Mouse (Mus musculus) liver, embryonic 11.5 days (tissue): ENCODE results near the gene Frs3. TPM values are rescaled to one million over a fixed set of nuclear protein-coding genes. Genes with fewer than 3 reads are reported as not detected.

Experiments
- ATAC-seq: fragments of 200-750 bp; cut with Nextera tagmentation; replicated peaks from 2 replicates; pipeline ENCODE4 v1.8.0; 2017; ENCODE audit warnings: moderate number of reproducible peaks, mild to moderate bottlenecking, moderate TSS enrichment, moderate library complexity; ENCODE audit not compliant: low FRiP score
- DNase-seq: peaks from one replicate; pipeline ENCODE4 v3.0.0-alpha.2; 2017; ENCODE audit warnings: low spot score
- H3K27ac ChIP-seq: fragments of 300-500 bp; sonication (generic); 2 replicates; pipeline ENCODE4 v1.5.1; 2014; ENCODE audit warnings: mild to moderate bottlenecking, low read depth, low read length, control low read depth
- H3K27me3 ChIP-seq: fragments of 300-500 bp; sonication (generic); replicated peaks from 2 replicates; pipeline ENCODE4 v1.6.1; 2014; ENCODE audit warnings: low read length, mixed read lengths; ENCODE audit not compliant: control insufficient read depth, insufficient read depth
- H3K36me3 ChIP-seq: fragments of 300-500 bp; sonication (generic); 2 replicates; pipeline ENCODE4 v1.6.1; 2014; ENCODE audit warnings: mild to moderate bottlenecking, low read length, moderate library complexity, mixed read lengths; ENCODE audit not compliant: control insufficient read depth, insufficient read depth
- H3K4me1 ChIP-seq: fragments of 300-500 bp; sonication (generic); replicated peaks from 2 replicates; pipeline ENCODE4 v1.6.1; 2014; ENCODE audit warnings: low read length, mixed read lengths; ENCODE audit not compliant: control insufficient read depth, insufficient read depth
- H3K4me2 ChIP-seq: fragments of 300-500 bp; sonication (generic); 2 replicates; pipeline ENCODE4 v1.6.1; 2014; ENCODE audit warnings: mild to moderate bottlenecking, control low read depth, moderate library complexity
- H3K4me3 ChIP-seq: fragments of 300-500 bp; sonication (generic); 2 replicates; pipeline ENCODE4 v1.5.1; 2014; ENCODE audit warnings: low read depth, low read length, control low read depth
- H3K9ac ChIP-seq: fragments of 300-500 bp; sonication (generic); 2 replicates; pipeline ENCODE4 v1.6.1; 2014; ENCODE audit warnings: low read depth, low read length, control low read depth
- H3K9me3 ChIP-seq: fragments of 300-500 bp; sonication (generic); 2 replicates; pipeline ENCODE4 v1.6.1; 2016; ENCODE audit warnings: low read length, inconsistent platforms, mixed read lengths; ENCODE audit not compliant: control insufficient read depth
- WGBS: fragments of 180-500 bp; shearing (Covaris S2); extraction: QIAGEN DNeasy Blood & Tissue Kit; methylation state at CpG from one replicate; pipeline ENCODE4 v1.1.7; 2014; 5-methylcytosine and 5-hydroxymethylcytosine counted together
- polyA plus RNA-seq: library from polyadenylated mRNA; unstranded; fragments of >200 nt; fragmentation: Nextera tagmentation; extraction: Ambion mirVana; gene quantifications from 2 replicates; pipeline ENCODE4 v1.2.1, GENCODE M21; 2014

Frs3 gene
- polyA plus RNA-seq, 1 experiment from 2014 or later, result 3.5 TPM

DNA sequence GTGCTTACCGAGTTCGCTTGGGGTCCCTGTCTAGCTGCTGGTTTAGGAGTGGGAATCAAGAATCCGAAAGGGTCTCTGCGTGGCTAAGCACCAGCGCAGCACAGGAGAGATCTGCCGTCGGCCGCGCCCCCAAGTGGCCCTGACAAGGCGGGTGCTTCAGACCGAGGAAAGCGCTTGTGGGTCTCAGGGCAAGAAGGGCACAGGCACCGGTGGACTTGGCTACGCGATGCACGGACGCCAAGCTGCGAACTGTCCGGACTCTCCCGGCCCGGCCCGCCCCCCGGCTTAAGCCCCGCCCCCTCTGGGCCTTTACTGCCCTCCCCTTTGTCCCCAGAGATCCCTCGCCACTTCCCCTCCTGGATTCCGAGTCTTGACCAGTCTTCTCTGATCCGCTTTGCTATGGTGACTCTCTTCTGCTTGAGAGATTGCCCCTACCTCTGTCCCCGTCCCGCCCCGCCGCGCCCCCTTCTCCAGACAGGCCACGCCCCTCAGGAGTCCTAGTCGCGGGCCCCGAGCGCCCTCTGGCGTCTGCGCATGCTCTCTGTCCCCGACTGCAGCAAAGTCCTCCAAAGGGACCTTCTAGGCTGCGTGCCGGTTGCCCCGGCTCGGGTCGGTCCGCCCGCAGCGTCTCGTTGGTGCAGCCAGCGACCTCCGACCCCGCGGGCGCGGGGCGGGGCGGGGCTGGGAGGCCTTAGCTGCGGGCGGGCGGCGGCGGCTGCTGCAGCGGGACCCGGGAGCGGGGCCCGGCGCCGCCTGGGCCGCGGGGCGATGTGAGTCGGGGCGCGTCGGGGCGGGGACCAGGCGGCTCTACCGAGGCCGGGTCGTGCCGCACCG is 5.9 kb downstream of the Frs3 start, which contains the start of gene Prickle4:
Gene Prickle4, minus strand, starts transcription at position 234 of the 834 bp plus-strand sequence.
- H3K27ac ChIP-seq, result peak within 1 kb of the TSS; percentile 26
- H3K36me3 ChIP-seq, result no peaks in the 10 kb centered on the region
- H3K4me1 ChIP-seq, result peaks cover 12% of the 10 kb centered on the region
- H3K9ac ChIP-seq, result peak within 1 kb of the TSS; percentile 75
- DNase-seq (peak; percentile 96), ATAC-seq (peak; percentile 90)
- H3K9me3 ChIP-seq, result no peaks in the 10 kb centered on the region
- H3K27me3 ChIP-seq, result peaks cover 20% of the 10 kb centered on the region
- H3K4me3 ChIP-seq, result peak within 1 kb of the TSS; percentile 77
- under 1% methylated on average over 80 of the region's 82 CpGs for WGBS
- H3K4me2 ChIP-seq, result peak within 1 kb of the TSS; percentile 96

DNA sequence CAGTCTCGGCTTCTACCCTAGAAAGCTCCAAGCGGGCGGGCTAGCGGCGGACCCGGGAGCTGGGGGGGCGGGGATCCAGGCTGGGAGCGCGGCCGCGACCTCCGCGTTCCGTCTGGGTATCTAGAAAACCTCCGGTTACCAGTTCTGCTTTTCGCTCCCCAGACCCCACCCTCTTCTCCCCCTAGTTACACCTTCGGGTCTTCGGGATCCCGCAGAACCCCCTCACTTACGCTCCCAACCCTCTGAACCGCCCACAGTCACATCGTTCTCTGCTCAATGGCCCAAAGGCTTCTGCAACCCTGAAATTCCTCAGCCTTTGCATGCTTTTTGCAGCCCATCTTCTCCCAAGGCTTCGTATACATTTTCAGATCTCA is 6.5 kb downstream of the Frs3 start:
- H3K4me1 ChIP-seq, result peaks cover 12% of the 10 kb centered on the region
- H3K4me3 ChIP-seq, result peak overlapping the region; percentile 77
- ATAC-seq, result no peak
- no peak for DNase-seq
- H3K27me3 ChIP-seq, result peaks cover 20% of the 10 kb centered on the region
- peak overlapping the region; percentile 75 for H3K9ac ChIP-seq
- H3K27ac ChIP-seq, result peak overlapping the region; percentile 26; the same call in 1 of the 2 replicates
- WGBS, result under 1% methylated on average over 16 of the region's 23 CpGs
- H3K9me3 ChIP-seq, result no peaks in the 10 kb centered on the region
- peak overlapping the region; percentile 96 for H3K4me2 ChIP-seq
- H3K36me3 ChIP-seq, result no peaks in the 10 kb centered on the region

DNA sequence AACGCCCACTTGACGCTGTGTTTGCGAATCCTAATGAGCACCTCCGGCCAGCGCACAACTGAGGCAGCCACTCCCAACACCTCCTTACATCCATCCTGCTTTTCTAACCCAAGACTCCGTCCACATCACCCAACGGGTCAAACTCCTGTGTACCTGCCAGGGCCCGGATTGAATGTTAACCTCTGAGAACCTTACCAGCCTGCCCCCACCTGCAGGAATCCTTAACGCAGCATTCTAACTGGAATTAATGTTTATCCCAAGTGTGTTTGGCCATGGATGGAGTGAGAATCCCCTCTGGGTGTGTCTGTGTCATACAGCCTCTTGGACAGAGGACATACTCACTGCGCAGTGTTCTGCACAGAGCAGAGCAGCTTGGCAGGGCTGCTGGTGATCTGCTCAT is 9.3 kb downstream of the Frs3 start:
- DNase-seq (no peak), ATAC-seq (no peak)
- Histone ChIP-seq H3K4me1 (peaks cover 16% of the 10 kb centered on the region), H3K4me2 (no peak overlapping the region), H3K4me3 (no peak overlapping the region), H3K9me3 (no peaks in the 10 kb centered on the region), H3K27ac (no peak overlapping the region), H3K27me3 (peaks cover 36% of the 10 kb centered on the region), H3K9ac (no peak overlapping the region), H3K36me3 (no peaks in the 10 kb centered on the region; the same call in 1 of the 2 replicates)
- WGBS, result 85% methylated on average over 10 of the region's 10 CpGs

GRCm38 (mm10) chr17:47699055-47699454 is 10.2 kb downstream of the Frs3 start:
- H3K36me3 ChIP-seq, result no peaks in the 10 kb centered on the region; the same call in 1 of the 2 replicates
- H3K4me2 ChIP-seq, result no peak overlapping the region
- 84% methylated on average over 2 of the region's 2 CpGs for WGBS
- 0 out of 2 replicates have a peak overlapping the region, but pooled peaks have one; percentile 19 for H3K27ac ChIP-seq
- ATAC-seq, result no peak
- H3K9ac ChIP-seq, result no peak overlapping the region
- no peak for DNase-seq
- peaks cover 18% of the 10 kb centered on the region for H3K4me1 ChIP-seq
- H3K27me3 ChIP-seq, result peaks cover 41% of the 10 kb centered on the region
- no peak overlapping the region for H3K4me3 ChIP-seq
- no peaks in the 10 kb centered on the region for H3K9me3 ChIP-seq

GRCm38 (mm10) chr17:47701793-47702192 is 13.0 kb downstream of the Frs3 start:
- Histone ChIP-seq H3K9ac (no peak overlapping the region), H3K27me3 (peaks cover 51% of the 10 kb centered on the region), H3K36me3 (no peaks in the 10 kb centered on the region; the same call in 1 of the 2 replicates), H3K4me3 (no peak overlapping the region), H3K4me1 (peaks cover 9% of the 10 kb centered on the region; the same call in 1 of the 2 replicates), H3K9me3 (no peaks in the 10 kb centered on the region), H3K27ac (no peak overlapping the region), H3K4me2 (no peak overlapping the region)
- WGBS, result 72% methylated on average over 9 of the region's 9 CpGs
- DNase-seq, result no peak
- no peak for ATAC-seq

DNA sequence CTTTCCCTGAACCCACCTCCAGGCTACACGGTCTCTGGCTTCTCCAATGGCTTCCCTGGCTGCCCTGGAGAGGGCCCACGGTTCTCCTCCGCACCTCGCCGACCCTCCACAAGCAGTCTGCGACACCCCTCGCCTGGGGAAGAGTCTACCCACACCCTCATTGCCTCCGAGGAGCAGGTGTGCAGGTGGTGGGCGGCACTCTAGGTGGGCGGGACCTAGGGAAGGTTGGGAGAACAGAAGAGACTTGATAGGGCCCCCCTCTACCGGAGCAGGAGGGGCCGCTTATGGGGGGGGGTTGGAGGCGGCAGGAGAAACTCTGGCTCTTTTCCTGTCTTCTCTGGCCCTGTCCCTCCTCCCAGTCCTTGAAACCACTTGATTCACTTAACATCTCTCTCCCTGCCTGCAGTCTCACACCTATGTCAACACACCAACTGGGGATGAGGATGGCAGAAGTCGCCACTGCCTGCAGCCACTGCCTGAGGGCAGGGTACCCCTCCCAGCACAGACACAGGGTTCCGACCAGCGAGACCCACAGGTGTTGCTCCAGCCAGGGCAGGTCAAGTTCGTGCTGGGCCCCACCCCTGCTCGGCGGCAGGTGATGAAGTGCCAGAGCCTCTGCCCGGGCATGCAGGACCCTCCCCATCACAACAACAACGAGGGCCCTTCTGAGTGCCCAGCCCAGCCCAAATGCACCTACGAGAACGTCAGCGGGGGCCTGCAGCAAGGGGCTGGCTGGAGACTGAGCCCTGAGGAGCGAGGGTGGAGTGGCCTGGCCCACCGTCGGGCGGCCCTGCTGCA is 13.9 kb downstream of the Frs3 start:
- Histone ChIP-seq H3K27ac (no peak overlapping the region), H3K4me3 (no peak overlapping the region), H3K4me1 (peaks cover 9% of the 10 kb centered on the region; the same call in 1 of the 2 replicates), H3K4me2 (no peak overlapping the region), H3K36me3 (no peaks in the 10 kb centered on the region; the same call in 1 of the 2 replicates), H3K27me3 (peaks cover 49% of the 10 kb centered on the region), H3K9me3 (no peaks in the 10 kb centered on the region), H3K9ac (0 out of 2 replicates have a peak overlapping the region, but pooled peaks have one; percentile 14)
- ATAC-seq (no peak), DNase-seq (no peak)
- 29% methylated on average over 28 of the region's 28 CpGs for WGBS

DNA sequence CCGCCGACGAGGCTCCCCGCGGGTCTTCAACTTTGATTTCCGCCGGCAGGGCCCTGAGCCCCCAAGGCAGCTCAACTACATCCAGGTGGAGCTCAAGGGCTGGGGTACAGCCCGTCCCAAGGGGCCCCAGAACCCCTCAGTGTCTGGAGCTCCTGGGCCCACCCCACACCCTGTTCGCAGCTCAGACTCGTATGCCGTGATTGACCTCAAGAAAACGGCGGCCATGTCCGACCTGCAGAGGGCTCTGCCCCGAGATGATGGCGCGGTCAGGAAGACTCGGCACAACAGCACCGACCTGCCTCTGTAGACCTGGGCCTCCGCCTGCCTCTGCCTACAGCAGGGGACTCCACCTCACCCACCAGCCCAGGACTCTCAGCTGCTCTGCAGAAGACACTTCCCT is 14.7 kb downstream of the Frs3 start:
- peaks cover 9% of the 10 kb centered on the region; the same call in 1 of the 2 replicates for H3K4me1 ChIP-seq
- H3K9me3 ChIP-seq, result no peaks in the 10 kb centered on the region
- H3K9ac ChIP-seq, result no peak overlapping the region
- H3K27ac ChIP-seq, result no peak overlapping the region
- 16% methylated on average over 20 of the region's 20 CpGs for WGBS
- ATAC-seq (no peak), DNase-seq (no peak)
- no peak overlapping the region for H3K4me3 ChIP-seq
- H3K4me2 ChIP-seq, result no peak overlapping the region; the same call in 1 of the 2 replicates
- H3K27me3 ChIP-seq, result peaks cover 51% of the 10 kb centered on the region
- H3K36me3 ChIP-seq, result no peaks in the 10 kb centered on the region; the same call in 1 of the 2 replicates

GRCm38 (mm10) chr17:47704692-47705091 is 15.9 kb downstream of the Frs3 start:
- DNase-seq, result no peak
- H3K9me3 ChIP-seq, result no peaks in the 10 kb centered on the region
- H3K4me1 ChIP-seq, result peaks cover 7% of the 10 kb centered on the region; the same call in 1 of the 2 replicates
- no peak overlapping the region for H3K4me3 ChIP-seq
- H3K36me3 ChIP-seq, result no peaks in the 10 kb centered on the region; the same call in 1 of the 2 replicates
- no peak overlapping the region for H3K4me2 ChIP-seq
- peaks cover 51% of the 10 kb centered on the region for H3K27me3 ChIP-seq
- H3K9ac ChIP-seq, result no peak overlapping the region
- H3K27ac ChIP-seq, result no peak overlapping the region
- no peak for ATAC-seq
- 74% methylated on average over 4 of the region's 4 CpGs for WGBS
